Mouse (Mus musculus): Measurements from ENCODE around the gene Stat2.

Stat2 gene

DNA sequence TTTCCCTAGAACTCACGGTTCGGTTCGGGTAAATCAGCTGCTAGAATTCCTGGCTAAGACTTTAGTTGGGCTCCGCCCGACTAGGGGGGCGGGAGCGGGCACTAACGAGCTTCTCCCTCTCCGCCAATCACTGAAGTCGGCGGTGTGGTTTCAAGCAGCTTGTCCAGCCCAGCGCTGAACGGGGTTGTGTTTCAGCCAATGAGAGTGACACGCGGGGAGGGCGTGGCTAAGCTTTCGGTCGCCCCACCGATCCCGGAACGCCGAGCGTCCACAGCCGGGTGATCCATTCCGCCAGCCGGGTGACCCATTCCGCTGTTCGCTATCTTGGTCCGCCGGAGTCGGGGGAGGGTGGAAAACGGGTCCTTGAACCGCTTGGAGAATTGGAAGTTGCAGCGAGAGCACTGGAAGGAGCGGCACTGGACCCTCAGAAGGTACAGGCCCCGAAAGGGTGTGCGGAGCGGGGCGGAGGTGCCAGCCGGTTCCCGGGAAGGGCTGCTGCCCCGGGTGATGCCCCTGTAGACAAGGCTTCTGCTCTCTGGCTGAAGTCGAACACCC is at the start of gene Stat2:
Gene Stat2 (plus strand): TSS at position 273 of the 555 bp plus-strand sequence.
- peak; percentile 97 to 98 for DNase-seq (ENCODE audit: low spot score in 2 of 2)

DNA sequence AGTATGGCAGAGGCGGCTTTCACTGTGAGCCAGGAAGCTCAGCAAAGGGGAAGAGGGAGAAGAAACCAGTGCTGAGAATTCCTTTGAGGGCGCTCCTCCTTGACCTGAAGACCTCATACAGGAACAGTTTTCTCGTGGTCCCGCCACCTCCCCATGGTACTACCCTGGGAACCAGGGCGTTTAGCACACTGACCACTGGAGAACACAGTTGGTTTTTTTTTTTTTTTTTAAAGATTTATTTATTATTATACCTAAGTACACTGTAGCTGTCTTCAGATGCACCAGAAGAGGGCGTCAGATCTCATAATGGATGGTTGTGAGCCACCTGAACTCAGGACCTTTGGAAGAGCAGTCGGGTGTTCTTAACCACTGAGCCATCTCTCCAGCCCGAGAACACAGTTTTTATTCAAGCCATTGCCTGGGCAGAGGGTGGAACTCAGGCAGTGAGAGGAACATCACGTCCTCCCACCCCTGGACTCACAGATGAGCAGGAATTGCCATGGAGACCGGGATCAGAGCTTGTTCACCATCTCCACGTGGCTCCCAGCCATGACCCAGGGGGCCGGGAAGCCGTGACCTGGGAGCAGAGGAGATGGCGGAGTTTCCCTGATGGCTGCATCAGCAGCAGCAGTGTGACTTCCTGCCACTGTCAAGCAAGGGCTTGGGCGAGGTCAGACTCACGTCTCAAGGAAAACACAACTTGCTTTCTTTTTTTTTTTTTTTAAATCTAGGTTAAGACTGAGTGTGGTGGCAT is 48.6 kb upstream of the Stat2 start:
- no peak for DNase-seq (ENCODE audit: low spot score in 2 of 2)

DNA sequence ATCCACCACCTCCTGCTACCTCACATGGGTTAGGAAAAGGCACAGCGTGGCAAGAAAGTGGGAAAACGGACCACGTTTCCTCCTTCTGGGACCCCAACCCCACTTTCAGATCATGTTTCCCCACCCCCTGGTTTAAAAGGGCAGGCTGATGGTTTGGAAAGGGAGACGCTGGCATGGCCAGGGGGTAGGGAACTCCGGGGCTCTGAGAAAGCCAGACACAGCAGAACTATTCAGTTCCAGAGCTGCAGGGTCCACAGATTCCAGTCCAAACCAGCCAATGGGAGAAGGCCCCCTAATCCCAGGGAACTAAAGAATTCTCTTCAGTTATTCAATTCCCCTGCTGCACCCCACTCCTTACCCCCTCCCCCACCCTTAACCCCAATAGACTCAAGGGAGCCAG is 45.3 kb upstream of the Stat2 start:
- DNase-seq (ENCODE audit: low spot score in 2 of 2): no peak

DNA sequence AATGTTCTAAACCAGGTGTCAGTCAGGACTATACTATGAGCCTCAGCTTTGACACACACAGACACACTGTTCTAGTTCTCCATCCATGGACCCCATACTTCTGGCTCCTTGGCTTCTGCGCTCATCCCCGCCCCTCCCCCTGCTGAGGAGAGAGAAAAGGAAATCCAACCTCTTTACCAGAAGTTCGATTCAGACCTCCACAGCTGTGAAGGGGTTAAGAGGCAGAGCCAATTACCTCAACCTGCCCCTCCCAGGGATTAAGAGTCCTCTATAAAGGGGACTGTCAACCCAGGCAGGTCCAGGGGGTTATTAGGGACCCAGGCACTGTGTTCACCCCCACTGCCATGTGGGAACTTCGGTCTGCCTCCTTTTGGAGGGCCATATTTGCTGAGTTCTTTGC is 44.8 kb upstream of the Stat2 start, which contains the start of gene Mip:
Gene Mip (plus strand): TSS at position 301 of the 400 bp plus-strand sequence.
- DNase-seq (ENCODE audit: low spot score in 2 of 2): no peak

DNA sequence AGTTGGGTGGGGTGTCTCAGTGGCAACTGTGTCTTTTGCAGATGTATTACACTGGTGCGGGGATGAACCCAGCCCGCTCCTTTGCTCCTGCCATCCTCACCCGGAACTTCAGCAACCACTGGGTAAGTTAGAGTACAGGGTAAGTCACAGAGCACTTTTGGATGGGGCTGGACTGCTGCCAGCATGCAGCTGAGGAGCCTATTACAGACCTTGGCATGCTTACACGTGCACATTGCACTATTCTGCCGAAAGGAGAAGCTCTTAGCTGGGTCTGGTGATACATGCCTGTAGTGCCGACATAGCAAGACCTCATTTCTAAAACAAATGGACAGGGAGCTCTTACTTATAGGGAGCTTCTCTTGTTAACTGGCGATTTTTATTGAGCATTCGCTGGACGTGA is 42.8 kb upstream of the Stat2 start:
- no peak for DNase-seq (ENCODE audit: low spot score in 2 of 2)

DNA sequence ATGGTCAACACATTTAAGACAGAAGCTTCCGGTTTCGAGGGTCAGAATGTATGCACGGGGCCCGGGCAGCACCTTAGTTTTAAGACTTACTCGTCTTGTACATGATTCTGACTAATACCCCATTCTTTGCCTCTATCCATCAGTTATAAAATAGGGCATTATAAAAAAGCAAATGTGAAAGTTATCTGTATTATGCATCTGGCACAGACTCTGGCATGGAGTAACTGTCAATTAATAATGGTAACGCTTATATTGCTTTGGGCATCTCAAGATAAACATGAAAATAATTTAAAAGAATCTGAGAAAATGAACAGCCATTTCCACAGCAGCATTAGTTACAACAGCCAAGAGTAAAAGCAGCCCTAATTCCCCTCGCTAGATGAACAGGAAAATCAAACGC is 42.4 kb upstream of the Stat2 start:
- DNase-seq (ENCODE audit: low spot score in 2 of 2): no peak

DNA sequence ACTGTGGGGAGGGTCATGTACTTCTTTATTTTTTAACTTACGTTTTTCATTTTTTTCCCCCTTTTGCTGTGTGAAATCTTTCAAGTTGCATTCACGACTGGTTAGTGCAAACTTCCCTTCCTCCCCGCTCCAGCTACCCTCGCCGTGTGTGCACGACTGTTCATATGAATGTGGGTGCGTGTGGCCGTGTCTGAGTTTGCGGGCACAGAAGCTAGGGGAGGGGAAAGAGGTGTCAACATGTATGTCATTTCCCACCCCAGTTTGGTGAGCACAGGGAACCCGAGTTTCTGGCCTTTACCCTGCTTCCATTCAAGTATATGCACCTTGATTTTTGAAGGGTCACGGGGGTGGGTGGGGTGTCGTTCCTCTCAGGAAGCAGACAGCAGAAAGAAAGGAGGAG is 39.8 kb upstream of the Stat2 start:
- no peak for DNase-seq (ENCODE audit: low spot score in 2 of 2)

DNA sequence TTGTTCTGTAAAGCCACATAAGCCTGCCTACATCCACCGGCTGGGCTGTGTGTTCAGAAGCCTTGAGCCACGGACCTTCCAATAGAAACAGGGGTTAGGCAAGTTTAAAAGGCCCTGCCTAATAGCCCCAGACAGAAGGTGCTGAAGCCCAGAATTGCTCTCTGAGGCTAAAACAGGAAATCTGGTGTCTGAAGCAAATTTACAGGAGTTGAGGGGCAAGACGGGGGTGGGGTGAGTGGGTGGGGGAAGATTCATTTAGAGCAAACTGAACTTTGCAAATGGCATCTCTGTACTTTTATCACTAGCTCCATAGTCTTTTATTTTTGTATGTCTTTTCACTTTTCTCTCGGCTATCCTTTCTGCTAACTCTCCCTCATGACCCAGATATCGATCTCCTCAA is 39.2 kb upstream of the Stat2 start:
- DNase-seq (ENCODE audit: low spot score in 2 of 2): no peak

DNA sequence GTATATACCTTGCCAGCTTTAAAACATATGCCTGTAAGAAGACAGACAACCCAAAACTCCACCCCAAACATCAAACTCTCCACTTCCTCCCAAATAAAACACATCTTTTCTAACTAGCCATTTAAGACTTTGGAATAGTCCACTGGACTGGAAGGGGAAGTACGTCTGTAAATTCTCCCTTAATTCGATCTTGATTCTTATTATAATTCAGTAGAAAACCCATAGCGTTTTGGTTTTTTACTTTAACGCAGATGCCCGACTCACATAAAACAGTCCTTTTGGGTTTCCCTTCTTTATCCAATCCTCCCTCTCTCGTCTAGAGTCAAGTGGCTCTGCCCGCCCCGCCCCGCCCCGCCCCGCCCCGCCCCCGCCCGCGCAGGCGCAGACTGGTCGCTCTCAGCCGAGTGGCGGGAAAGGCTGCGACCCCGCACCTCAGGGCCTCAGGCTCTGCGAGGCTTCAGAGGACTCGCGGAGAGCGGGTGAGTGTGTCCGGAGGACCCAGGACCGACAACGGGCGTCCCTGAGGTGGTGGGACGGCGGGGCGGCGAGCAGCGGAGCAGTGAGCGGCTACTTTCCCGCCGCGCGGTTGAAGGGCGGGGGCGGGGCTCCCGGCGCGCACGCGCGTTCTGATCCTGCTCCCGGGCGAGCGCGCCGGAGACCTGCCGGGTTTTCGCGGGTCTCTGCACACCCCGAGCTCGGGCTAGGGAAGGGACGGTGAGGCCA is 38.5 kb upstream of the Stat2 start, which contains the start of gene Timeless:
Gene Timeless (plus strand): TSS at position 369 of the 723 bp plus-strand sequence.
- peak; percentile 81 to 85 for DNase-seq (ENCODE audit: low spot score in 2 of 2)

DNA sequence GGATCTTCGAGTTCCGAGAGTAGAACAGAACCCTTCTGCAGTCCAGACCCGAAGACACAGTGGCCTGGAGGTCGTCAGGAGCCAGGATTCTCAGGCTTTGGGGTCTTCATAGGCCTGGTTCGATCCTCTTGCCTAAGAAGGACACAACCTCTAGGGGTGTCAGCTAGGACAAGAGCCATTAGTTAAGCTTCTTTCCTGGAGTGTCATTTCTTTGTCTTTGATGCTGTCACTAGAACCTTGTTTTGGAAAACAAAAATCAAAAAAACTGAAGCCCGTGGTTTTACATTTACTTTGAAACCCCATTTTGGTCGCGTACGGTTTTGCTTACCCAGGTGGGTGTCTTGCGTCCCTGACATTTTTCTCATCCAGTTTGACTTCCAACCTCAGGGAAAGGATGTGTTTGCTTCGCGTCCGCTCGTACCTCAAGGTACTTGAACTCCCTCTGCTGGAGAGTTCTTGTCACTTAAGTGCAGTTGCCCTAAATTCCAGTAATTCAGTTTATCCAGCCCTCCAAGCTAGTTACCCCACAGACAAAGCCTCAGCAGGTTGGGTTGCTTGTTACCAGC is 37.9 kb upstream of the Stat2 start:
- peak; percentile 58 to 76 for DNase-seq (ENCODE audit: low spot score in 2 of 2)

DNA sequence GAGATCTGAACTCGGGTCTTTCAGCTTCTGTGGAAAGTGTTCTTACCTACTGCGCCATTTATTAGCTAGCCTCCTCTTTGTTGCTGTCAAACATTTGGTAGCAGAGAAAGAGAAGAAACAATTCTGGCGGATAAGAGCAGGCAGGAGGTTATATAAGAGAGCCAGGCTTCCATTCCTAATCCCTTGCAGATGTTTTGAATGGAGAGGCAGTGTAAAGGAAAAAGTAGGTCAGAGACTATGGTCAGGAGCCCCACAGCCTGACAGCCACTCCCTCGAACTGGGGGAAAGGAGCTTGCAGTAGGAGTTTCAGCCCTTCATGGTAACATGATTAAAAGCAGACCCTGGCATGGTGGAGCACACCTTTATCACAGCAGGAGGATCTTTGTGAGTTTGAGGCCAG is 34.0 kb upstream of the Stat2 start:
- DNase-seq (ENCODE audit: low spot score in 2 of 2): no peak

DNA sequence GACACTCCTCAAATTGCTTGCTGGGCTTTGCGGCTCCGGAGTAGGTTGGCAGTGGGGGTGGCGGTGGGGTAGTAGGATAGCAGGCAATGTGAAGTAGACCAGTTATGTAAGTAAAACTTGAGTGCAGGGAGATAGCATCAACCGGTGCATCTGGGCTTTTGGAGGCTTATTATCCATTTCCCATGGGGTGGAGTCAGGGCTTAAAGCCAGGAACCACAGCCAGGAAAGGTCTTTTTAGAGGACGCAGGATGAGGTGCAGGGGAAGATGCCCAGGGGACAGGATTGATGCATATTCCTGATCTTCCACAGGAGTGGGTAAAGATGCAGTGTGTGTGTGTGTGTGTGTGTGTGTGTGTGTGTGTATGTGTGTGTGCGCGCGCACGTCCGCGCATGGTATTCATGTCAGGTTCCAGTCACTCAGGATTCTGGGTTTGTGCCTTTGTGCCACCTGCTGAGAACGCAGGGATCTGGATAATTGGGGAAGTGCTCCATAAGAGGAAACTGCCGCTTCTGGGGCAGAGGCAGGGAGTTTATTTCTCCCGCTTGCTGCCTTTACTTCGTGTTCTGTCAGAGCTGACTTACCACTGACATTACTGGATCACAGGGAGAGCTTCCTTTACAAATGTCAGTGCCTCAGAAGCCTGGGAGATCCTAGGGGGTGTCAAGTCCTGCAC is 32.4 kb upstream of the Stat2 start:
- DNase-seq (ENCODE audit: low spot score in 2 of 2): no peak

DNA sequence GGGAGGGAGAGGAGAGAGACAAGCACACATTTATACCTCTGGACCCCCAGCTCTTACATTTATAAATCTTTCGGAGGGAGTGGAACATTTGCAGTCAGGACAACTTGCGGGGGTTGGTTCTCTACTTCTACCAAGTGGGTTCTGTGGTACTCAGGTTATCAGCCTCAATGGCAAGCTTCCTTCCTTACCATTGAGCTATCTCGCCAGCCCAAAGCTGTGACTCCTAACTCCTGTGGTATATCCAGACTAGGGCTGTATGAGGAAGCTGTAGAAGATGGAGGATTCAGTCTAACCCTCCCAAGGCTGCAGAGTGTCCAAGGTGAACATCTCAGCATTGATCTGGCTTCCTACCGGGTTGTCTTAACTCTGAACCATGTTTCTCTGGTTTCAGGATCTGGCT is 31.2 kb upstream of the Stat2 start:
- DNase-seq (ENCODE audit: low spot score in 2 of 2): no peak

DNA sequence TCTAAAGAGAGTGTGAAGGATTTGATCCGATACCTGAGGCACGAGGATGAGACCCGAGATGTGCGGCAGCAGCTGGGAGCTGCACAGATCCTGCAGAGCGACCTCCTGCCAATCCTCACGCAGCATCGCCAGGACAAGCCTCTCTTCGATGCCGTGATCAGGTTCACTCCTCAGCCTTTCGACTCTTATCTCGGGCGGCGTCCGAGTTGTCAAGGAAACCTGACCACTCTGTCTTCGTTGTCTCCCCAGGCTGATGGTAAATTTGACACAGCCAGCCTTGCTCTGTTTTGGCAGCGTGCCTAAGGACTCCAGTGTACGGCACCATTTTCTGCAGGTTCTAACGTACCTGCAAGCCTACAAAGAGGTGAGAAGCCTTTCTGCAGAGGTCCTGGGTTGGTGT is 30.2 kb upstream of the Stat2 start:
- DNase-seq (ENCODE audit: low spot score in 2 of 2): no peak

DNA sequence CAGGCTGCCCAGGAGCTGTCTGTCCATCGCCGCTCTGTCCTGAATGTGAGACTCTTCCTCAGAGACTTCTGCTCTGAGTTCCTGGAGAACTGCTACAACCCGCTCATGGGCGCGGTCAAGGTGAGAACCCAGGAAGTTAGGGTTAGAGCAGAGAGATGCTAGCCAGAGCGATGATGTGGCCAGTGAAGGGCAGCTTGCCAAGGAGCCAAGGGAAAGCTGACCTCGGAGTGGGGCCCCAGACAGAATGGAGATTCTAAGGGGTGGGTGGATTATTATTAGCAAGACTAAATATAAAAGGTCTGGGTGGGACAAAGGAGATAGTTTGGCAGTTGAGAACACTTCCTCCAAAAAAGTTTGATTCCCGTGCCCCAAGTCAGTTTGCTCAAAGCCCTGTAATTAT is 27.1 kb upstream of the Stat2 start:
- no peak for DNase-seq (ENCODE audit: low spot score in 2 of 2)

DNA sequence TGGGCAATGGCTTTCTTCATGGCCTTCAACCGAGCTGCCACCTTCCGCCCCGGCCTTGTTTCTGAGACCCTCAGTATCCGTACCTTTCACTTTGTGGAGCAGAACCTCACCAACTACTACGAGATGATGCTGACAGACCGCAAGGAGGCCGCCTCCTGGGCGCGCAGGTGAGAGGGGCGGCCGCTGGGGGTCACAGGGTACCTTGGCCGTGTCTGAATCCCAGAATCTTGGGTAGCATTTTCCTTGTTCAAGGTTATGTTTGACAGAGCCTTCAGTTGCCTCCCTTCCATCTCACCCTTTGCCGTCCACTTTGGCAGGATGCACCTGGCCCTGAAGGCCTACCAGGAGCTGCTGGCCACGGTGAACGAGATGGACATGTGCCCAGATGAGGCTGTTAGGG is 26.2 kb upstream of the Stat2 start:
- no peak for DNase-seq (ENCODE audit: low spot score in 2 of 2)

DNA sequence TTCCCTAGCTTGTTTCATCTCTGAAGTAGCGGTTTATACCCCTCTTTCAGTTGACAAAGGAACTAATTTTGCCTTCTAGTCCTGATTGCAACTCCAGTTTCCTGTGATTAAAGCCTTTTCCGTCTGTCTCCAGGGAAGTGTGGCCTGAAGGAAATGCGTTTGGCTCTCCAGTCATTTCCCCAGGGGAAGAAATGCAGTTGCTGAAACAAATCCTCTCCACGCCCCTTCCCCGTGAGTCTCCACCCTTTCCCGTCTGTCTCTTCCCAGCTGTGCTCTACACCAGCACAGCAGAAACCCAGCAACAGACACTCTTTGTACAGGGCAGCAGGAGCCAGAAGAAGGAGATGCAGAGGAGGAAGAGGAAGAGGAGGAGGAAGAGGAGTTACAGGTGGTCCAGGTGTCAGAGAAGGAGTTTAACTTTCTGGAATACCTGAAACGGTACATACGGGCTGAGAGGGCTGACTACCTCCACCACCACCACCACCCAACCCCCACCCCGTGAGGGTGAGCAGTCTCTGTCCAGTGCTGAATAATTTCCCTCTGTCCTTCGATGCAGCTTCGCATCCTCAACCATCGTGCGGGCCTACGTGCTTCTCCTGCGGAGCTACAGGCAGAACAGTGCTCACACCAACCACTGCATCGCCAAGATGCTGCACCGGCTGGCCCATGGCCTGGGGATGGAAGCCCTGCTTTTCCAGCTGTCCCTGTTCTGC is 23.2 kb upstream of the Stat2 start:
- no peak for DNase-seq (ENCODE audit: low spot score in 2 of 2)

DNA sequence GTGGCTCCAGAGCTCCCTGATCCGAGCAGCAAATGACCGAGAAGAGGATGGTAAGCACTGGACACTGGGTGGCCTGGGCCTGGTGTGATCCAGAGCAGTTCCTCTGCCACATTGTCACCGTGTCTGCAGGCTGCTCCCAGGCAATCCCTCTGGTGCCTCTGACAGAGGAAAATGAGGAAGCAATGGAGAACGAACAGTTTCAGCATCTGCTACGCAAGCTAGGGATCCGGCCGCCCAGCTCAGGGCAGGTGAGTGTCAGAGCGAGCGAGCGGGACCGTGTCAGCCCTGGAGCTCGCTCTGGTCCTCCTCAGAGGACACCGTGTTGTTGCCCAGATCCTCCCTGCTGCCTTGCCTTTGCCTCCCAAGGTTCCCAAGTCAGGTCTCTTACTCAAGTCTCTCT is 19.8 kb upstream of the Stat2 start:
- no peak for DNase-seq (ENCODE audit: low spot score in 2 of 2)

DNA sequence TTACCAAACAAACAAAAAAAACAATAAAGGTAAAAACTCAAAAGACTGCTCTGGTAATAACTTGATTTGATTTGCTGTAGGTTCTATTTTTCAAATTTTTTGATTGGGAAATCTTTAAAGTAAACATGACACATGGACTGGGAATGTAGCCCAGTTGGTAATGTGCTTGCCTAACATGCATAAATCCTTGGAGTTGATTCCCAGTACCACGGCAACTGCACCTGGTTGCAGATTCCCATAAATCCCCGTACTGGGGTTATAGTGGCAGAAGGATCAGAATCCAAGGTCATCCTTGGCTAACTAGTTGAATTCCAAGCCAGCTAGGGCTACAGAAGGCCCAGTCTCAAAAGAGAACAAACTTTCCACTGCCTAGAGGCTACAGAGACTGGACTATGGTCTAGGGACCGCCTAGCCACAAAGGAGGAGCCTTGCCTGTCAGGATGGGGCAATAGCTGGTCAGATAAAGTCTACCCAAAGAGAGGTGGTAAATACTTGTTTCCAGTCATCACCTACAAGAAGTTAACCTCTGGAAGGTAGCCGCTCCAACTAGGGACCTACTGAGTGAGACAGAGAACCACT is 16.6 kb upstream of the Stat2 start, which contains the start of gene Apon:
Gene Apon (plus strand): TSS at position 420 of the 579 bp plus-strand sequence.
- DNase-seq (ENCODE audit: low spot score in 2 of 2): no peak

DNA sequence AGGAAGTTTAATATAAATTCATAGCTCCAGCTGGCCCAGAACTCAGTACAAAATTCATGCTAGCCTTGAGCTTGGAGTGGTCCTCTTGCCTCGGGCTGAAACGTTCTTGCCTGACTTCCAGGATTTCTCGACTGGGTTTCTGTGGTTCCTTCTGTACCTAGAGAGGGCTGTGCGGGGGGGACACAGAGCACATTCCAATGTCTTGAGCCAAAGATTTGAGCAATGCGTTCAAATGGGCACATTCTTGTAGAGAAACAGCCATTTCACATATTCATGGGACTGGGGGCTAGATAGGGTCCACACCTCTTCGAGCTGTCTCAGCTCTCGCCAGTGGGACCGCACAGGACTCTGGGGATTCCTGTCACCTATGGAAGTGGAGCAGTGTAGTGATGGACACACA is 14.4 kb upstream of the Stat2 start:
- no peak for DNase-seq (ENCODE audit: low spot score in 2 of 2)

DNA sequence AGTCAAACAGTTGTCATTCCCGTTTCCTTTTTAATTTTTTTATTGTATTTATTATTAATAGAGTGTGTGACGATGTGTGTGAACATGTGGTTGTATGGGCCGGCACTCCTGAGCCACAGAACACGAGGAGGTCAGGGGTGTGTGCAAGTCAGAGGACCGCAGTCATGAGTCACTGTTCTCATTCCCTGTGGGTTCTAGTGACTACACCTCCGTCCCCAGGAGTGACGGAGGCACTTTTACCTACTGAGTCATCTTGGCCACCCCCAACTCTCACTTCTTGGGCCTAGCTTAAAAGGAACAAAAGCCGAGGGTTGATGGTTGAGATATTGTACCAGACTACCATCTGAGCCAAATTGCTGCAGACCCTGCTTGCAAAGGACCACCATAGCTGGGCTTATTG is 14.0 kb upstream of the Stat2 start:
- DNase-seq (ENCODE audit: low spot score in 2 of 2): no peak

Data from spleen, postnatal 36 days (tissue).